1 mouse cellular context compared by ENCODE assay signal in the genomic region with DNA sequence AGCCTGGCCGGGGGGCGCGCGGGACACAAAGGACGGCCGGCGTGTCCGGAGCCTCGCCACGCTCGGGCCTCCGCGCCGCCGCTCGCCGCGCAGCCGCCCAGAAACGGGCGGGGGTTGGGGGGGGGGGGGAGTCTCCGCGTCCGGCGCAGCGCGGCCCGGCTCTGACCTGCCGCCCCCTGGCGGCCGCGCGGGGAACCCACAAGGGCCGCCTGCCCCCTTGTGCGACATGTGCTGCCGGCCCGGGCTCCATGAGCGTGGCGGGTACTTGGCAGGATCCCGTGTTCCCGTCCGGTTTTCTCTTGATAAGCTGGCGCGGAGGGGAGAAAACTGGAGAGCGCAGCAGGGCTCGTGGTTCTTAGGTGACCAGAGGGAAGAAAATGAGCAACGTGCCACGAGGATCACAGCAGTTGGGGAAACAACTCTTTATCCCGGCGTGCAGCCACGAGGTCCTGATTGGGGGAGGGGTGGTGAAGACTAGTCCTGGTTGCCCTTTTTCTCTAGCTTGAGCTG.
TF ChIP-seq lines count a peak whose summit lies in the region.

No protein-coding gene starts in this region.

TF ChIP-seq in CH12.LX, 34 proteins besides CTCF, POLR2A, EP300 and RAD21:
- TF ChIP-seq MYC (IDR thresholded peaks at IDR 0.05; ENCODE audit: low read depth, low read length): peak; percentile 97; the same call in 1 of the 2 replicates
- no peak for TF ChIP-seq E2F4 (IDR thresholded peaks at IDR 0.05; ENCODE audit: insufficient replicate concordance, low read depth, low read length)
- TF ChIP-seq CHD1 (IDR thresholded peaks at IDR 0.05; ENCODE audit: low read depth, low read length): no peak
- TF ChIP-seq BHLHE40 (IDR thresholded peaks at IDR 0.05; ENCODE audit: low read depth, low read length): no peak
- 0 out of 2 replicates have a peak, but pooled peaks have one; percentile 25 for TF ChIP-seq MEF2A (IDR thresholded peaks at IDR 0.05; ENCODE audit: borderline replicate concordance, low read depth, low read length)
- no peak for TF ChIP-seq MAZ (IDR thresholded peaks at IDR 0.05; ENCODE audit: low read depth, low read length)
- TF ChIP-seq UBTF (IDR thresholded peaks at IDR 0.05; ENCODE audit: low read depth, low read length): peak; percentile 39; the same call in 1 of the 2 replicates
- no peak for TF ChIP-seq SIN3A (IDR thresholded peaks at IDR 0.05; ENCODE audit: low read length)
- no peak for TF ChIP-seq NELFE (IDR thresholded peaks at IDR 0.05; ENCODE audit: low read depth, low read length)
- no peak for TF ChIP-seq POLR2AphosphoS2 (IDR thresholded peaks at IDR 0.05; ENCODE audit: low read depth, low read length)
- TF ChIP-seq JUN (IDR thresholded peaks at IDR 0.05; ENCODE audit: insufficient read depth, low read depth, low read length): no peak
- no peak for TF ChIP-seq ZKSCAN1 (IDR thresholded peaks at IDR 0.05; ENCODE audit: borderline replicate concordance, low read depth, low read length)
- no peak for TF ChIP-seq IRF4 (IDR thresholded peaks at IDR 0.05; ENCODE audit: low read depth, low read length)
- TF ChIP-seq ELF1 (IDR thresholded peaks at IDR 0.05; ENCODE audit: low read depth, low read length): no peak
- TF ChIP-seq ZNF384 (IDR thresholded peaks at IDR 0.05; ENCODE audit: low read depth, low read length): no peak
- TF ChIP-seq USF2 (conservative IDR thresholded peaks at IDR 0.05; ENCODE audit: low read depth, low read length): no peak
- TF ChIP-seq ETS1 (conservative IDR thresholded peaks at IDR 0.05; ENCODE audit: low read depth, low read length): no peak
- no peak for TF ChIP-seq ZMIZ1 (IDR thresholded peaks at IDR 0.05; ENCODE audit: low read depth, low read length)
- TF ChIP-seq MAX (IDR thresholded peaks at IDR 0.05; ENCODE audit: low read length): peak; percentile 93
- TF ChIP-seq ZC3H11A (IDR thresholded peaks at IDR 0.05; ENCODE audit: low read depth, low read length): no peak
- TF ChIP-seq SMC3 (IDR thresholded peaks at IDR 0.05; ENCODE audit: low read depth, low read length): peak; percentile 24; the same call in 1 of the 2 replicates
- TF ChIP-seq PAX5 (IDR thresholded peaks at IDR 0.05; ENCODE audit: low read length): no peak
- TF ChIP-seq TBP (conservative IDR thresholded peaks at IDR 0.05; ENCODE audit: low read depth, low read length): no peak
- peak; percentile 61 for TF ChIP-seq TCF12 (IDR thresholded peaks at IDR 0.05; ENCODE audit: low read depth, low read length)
- TF ChIP-seq RCOR1 (conservative IDR thresholded peaks at IDR 0.05; ENCODE audit: low read depth, low read length): no peak
- TF ChIP-seq NRF1 (IDR thresholded peaks at IDR 0.05; ENCODE audit: low read depth, low read length): peak; percentile 66
- no peak for TF ChIP-seq JUND (conservative IDR thresholded peaks at IDR 0.05; ENCODE audit: low read depth, low read length)
- peak; percentile 91 for TF ChIP-seq MXI1 (IDR thresholded peaks at IDR 0.05; ENCODE audit: low read depth, low read length)
- no peak for TF ChIP-seq GABPA (IDR thresholded peaks at IDR 0.05; ENCODE audit: insufficient replicate concordance, low read depth, low read length)
- TF ChIP-seq KAT2A (IDR thresholded peaks at IDR 0.05; ENCODE audit: insufficient replicate concordance, low read length): no peak
- TF ChIP-seq MAFK (IDR thresholded peaks at IDR 0.05; ENCODE audit: insufficient replicate concordance, low read length): no peak
- TF ChIP-seq CHD2 (IDR thresholded peaks at IDR 0.05; ENCODE audit: low read length): no peak; the same call in 1 of the 2 replicates
- TF ChIP-seq HCFC1 (IDR thresholded peaks at IDR 0.05; ENCODE audit: low read depth, low read length): no peak
- no peak for TF ChIP-seq USF1 (IDR thresholded peaks at IDR 0.05; ENCODE audit: low read depth, low read length)
